ENCODE assay signal across 17 mouse cellular contexts in genomic region chr12:17707472-17707871, GRCm38 (mm10).
"Had no signal": no experiment of that assay in that cellular context is flagged by ENCODE, and none has a peak within 500 bp of the region (broad histone marks: within the 10 kb centered on the region; RNA-seq: fewer than 3 reads in every experiment).

No protein-coding gene starts in this region.

- H3K4me3 ChIP-seq: neural tube, embryonic 12.5 days; neural tube, embryonic 13.5 days; neural tube, embryonic 15.5 days; stomach, embryonic 15.5 days had no signal

- H3K9ac ChIP-seq: neural tube, embryonic 12.5 days; neural tube, embryonic 13.5 days; neural tube, embryonic 15.5 days; stomach, embryonic 15.5 days had no signal

- H3K9me3 ChIP-seq: neural tube, embryonic 12.5 days; neural tube, embryonic 13.5 days; neural tube, embryonic 15.5 days; stomach, embryonic 15.5 days had no signal

- H3K27ac ChIP-seq: neural tube, embryonic 12.5 days; neural tube, embryonic 13.5 days; neural tube, embryonic 15.5 days; stomach, embryonic 15.5 days; stomach, postnatal 0 days had no signal

- H3K4me2 ChIP-seq: neural tube, embryonic 12.5 days; neural tube, embryonic 13.5 days; neural tube, embryonic 15.5 days; stomach, embryonic 15.5 days had no signal

- DNase-seq: retina, postnatal 1 day; right cerebral cortex, adult 18-20 months; right cerebral cortex, postnatal 14 days; right cerebral cortex, postnatal 25 days; right cerebral cortex, postnatal 4 days; spleen, adult 18-20 months; thymus, adult 18-20 months; thymus, adult 2 months; thymus, postnatal 14 days; thymus, postnatal 25 days; thymus, postnatal 36 days; thymus, postnatal 4 days had no signal

- H3K36me3 ChIP-seq: neural tube, embryonic 12.5 days; neural tube, embryonic 13.5 days; neural tube, embryonic 15.5 days; stomach, embryonic 15.5 days had no signal

- H3K27me3 ChIP-seq: neural tube, embryonic 12.5 days; neural tube, embryonic 13.5 days; neural tube, embryonic 15.5 days; stomach, embryonic 15.5 days had no signal
